Mouse (Mus musculus): ENCODE measurements at regions not wholly inside any gene's neighbourhood (a gene's known extent, or its start where the extent isn't known, plus 50 kb on each side); places are given as distances from the start of the nearest gene placed in this dataset.
A peak's percentile ranks its signal among the peaks of the same experiment; 100 is the strongest.

DNA sequence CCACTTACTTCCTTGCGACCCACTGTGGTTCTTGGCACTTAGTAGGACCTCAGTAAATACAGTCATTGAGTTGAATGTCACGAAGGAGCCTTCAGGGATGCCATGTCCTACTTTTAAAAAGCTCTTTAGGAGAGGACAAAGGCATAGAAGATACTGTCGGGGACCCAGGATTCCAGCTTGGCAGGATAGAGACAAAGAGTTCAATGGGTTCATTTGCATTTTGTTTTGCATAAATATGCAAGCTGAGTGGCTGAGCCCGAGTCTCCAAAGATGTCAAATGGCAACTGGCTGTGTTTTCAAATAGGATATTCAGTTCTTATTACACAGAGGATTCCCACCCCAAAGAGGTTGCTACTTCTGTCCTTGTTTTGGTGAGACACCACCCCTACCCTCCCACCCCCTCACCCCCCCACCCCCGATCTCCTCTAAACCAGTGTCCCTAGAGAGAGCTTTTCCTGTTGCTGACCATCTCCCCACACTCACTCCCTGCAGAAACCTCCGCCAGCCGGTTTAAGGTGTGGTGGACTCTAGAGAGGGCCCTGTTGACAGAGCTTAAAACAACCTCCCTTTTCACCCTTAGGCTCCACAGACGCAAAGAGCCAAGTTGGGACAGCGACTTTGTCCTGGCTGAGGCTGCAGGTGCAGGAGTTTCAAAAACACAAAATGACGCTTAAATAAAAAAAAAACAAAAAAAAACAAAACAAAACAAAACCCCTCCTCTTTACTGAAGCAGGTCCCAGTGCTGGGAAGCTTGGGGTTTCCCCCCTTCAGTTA, 57.9 kb downstream of the Sox9 start:
- no peak for DNase-seq

DNA sequence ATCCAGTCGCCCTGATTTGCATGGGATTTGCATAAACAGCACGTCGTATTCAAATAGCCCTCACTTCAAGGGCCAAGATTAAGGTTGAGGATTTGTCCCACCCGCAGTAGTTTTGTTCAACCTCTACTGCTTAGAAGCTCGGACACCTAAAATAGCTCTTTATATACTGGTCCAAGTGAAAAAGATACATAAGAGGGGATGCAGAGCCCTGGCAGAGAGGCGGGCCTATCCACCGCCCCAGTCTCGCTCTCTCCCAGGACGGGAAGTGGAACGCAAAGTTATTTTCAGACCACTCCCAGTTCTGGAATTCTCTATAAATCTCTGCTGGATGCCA, 58.4 kb downstream of the Sox9 start:
- DNase-seq: no peak

DNA sequence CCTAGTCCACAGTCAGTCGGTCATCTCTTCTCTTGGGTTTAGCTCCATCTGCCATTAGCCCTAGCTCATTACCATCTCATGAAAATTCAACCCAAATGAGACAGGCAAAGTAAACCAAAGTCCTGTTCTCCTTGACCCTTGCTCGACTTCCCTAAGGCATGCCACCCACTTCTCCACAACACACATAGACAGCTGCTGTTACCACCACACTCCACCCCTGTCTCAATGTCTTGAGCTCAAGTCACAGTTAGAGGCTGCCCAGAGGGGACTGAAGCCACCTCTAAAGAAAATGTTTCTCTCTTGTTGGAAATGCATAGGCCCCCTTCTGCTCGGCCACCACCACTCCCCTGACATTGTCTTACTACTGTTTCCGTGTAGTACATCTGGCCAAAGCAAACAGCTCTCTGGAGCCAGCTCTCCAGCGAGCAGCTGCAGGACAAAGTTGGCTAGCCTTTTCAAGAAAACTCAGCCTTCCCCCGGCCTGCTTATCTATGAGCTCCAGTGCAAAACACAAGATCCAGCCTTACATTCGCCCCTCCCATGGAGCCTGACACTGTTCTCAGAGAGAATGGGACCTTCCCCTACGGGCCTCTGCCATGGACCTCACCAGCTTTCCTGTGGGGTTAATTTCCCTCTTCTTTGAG, 62.4 kb downstream of the Sox9 start:
- DNase-seq: peak; percentile 25 to 26

DNA sequence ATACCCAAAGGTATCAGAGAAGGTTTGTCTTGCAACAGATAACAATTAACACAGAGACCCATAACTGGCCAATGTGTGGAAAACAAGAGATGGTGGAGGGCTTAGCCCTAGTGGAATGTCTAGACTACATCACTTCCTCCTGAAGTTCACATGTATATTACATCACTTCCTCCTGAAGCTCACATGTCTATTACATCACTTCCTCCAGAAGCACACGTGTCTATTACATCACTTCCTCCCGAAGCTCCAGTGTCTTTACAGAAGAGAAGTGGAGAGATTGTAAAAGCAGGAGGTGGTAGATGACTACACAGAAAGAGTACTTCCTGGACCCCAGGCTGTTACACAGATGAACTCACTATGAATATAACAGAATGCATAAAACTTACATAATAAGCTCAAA, 65.1 kb downstream of the Sox9 start:
- DNase-seq: no peak

DNA sequence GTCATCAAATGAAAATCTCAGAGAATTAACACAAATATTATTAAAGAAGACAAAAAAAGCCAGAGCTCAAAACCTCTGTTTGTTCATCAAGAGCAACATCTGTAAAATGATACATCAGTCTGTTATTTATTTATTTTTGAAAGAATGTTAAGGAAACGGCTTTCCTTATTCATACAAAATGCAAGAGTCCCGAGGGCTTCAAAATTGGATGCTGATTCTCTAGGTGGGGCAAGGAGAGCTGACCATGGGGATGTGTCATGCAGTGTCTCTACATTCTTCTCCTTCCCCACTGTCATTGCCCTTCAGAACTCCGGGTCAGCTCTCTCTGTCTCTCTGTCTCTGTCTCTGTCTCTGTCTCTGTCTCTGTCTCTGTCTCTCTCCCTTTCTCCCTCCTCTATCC, 65.8 kb downstream of the Sox9 start:
- DNase-seq: no peak

DNA sequence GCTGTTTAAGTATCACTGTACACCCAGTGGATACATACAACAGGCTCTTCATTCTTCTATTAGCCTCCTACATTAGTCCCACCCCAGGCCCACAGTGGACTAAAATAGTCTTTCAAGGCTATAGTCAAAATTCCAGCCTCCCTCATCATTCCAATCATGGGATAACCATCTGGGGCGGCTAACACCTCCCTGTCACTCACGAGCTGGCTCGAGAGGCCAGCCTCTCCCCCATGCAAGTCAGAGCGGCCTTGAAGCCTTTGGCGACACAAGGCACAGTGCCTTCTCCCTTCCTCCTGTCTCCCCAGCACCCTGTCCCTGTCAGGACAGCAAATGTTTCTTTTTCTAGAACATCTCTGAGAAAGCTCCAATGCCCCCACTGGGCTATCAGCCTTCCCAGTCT, 68.0 kb downstream of the Sox9 start:
- DNase-seq: no peak

DNA sequence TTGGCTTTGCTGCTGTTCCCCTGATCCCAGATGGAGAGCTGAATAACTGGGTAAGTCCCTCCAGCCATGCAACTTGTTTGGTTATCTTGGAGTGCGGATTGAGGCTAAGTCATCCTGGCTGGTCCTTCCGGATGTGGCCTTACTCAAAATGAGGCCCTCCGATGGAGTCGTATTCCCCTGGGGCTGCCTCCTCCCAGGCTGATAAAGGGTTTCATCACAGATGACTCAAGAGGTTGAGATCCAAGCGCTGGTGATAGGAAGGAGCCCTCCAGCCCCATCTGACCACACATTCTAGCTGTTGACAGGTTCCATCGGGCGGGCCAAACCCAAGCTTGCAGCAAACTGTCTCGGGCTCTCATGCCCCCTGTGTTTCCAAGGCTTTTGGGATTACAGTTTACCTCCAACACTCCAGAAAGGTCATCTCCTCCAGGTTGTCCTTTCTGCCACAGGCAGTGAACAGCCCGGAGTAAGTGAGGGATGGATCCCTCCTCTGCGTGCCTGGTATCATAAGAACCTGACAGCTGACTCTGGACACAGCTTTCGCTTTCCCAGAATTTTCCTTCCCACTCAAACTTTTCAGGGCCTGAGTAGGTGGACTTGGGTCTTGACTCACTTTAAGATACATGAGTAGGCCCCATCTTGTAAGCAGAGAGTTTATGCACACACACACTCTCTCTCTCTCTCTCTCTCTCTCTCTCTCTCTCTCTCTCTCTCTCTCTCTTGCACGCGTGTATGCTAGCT, 68.7 kb downstream of the Sox9 start:
- no peak for DNase-seq

DNA sequence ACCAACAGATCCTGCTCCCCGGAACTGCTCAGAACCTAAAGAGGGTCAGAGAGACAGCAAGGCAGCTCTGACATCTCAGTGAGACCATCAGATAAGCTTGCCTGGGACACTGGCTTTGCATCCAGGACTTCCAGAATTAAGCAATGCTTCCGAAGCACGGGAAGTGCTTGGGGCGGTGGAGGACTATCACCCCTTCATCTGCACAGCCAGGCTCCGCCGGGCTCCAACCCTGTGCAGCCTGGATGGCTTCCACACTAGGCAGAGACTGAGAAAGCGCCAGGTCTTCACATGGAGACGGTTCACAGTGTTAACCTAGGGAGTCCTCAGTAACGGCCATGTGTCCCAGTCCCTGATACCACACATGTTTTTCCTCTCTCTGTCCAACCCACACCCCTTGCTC, 69.3 kb downstream of the Sox9 start:
- no peak for DNase-seq

DNA sequence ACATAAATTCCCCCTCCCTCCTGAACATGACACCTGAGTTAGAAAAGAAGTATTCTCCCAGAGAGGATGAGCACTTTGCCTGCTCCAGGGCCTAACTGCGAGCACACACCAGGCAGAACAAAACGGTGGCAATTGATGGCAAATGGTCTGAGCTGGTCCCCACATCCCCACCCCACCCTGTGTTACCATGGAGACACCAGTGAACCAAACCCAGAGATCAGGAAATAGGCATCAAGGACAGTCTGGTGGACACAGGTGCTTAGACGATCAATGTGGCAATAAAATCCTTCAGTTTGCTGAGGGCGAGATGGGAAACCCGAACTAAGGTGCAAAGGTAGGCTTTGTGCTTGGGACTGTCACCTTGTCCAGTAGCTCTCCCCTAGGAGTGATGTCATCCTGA, 74.0 kb downstream of the Sox9 start:
- DNase-seq: no peak

DNA sequence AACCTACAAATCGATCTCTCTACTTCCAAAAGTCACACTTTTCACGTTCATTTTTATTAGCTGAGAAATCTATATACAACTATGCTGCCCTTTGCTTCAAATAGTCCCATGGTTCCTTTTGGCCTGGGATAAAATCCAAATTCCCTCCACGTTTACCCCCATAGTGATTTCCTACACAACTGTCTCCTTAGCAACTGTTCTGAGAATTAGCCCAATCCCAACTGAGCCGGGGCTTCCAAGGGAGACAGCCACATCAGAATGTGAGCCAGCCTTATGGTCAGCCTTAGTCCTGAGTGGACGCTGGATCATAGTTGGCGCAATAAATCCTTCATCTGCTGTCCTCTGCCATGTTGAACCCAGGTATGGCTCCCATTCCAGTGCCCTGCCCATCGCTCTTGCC, 77.3 kb downstream of the Sox9 start:
- no peak for DNase-seq

DNA sequence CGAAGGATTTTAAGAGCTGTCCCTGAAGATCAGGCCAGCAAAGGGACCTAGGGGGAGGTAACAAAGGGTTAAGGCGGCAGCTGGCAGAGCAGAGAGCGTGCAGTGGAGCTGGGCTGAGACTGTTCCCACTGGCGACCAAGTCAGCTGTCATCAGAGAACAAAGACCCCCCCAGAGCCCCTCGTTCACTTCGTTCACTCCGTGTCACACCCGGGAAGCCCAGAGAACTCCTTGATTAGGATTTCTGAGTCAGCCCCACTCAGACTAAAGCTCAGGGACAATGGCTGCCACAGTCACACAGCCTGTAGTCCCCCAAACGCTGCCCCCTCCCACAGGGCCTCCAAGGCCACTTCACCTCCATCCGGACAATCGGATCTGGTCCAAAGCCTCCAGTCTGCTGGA, 78.8 kb downstream of the Sox9 start:
- DNase-seq: no peak

DNA sequence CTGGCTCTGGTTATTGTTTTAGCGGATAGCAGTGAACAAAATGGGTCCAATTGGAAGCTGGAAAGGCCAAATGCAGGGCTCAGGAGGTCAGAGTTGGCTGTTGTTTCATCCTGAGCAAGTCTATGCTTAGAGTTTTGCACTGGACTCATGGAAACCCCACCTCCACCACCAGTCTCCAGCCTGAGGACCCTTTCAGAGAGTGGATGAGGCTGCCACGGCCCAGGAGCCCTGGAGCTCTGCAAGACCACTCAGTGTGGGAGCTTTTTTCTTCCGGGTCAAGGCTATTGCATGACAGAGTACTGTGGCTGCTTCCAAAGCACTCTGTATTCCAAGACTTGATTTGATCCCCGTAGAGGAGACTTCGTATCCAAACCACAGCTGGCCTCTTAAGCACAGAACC, 79.2 kb downstream of the Sox9 start:
- no peak for DNase-seq

DNA sequence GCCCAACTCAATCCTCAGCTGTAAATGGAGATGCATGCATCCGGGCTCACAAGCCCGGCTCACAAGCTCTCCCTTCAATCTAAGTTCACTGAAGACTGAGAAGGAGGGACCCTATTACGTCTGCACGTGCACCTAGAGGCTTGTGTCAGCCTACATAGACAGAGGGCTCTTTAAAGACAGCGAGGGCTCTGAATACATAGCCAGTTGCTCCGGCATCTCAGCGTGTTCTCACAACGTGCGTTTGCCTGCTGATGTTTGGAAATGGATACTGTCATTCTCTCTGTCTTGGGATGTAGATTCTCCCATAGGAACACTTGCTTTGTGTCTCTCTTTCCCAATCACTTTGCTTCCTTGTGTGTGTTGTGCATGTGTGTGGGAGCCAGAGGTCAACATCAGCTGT, 83.8 kb downstream of the Sox9 start:
- DNase-seq: no peak

DNA sequence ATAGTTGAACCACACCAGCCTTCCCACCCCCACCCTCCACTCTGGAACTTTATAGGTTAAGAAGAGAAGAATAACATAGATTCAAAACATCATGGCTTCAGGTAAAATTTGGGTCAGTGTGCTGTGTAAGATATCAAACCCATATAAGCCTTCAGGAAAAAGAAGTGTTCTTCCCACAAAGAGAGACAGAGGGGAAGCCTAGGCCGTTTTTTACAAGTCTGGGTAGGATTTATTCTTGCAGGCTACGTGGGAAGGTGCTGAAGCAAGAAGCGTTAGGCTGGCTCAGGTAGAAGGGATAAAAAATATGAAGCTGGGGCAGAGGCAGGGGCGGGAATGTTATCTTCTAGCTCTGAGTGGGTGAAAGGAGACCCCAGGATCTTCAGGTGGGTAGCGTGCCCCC, 87.5 kb downstream of the Sox9 start:
- no peak for DNase-seq

DNA sequence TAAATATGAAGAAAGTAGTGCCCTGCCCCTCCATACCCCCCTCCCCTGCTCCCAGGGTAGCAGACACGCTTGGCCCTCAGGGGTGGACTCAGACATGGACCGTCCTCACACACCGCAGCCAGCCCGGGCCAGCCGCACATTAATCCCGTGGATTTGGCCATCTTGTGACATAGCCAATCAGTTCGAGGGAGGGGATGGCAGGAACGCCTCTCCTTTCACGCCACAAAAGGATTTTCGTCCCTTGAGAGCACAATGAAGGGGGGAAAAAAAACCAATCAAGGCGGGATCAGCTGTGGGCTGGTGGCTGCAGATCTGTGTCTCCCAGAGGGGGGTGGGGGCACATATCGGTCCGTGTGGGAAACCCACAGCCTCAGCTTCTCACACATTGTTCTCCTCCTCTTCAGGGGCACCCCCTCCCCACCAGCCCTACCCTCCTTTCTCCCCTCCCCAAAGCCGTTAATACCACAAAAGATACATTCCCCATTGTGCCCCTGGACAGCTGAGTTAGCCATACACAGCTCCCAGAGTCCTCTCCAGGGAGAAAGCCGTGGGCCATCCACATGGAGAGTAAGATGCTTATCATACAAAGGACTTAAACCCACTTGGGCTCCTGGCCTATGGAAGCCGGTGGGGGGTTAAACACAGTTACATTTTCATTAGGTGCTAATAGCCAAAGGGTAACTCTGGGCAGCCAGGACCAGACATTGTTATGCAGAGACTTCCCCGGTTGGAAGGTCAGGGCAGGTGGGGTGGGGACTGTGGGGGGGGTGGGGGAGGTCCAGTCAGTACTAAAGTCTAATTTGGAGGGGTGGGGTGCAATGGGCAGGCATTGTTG, 88.4 kb downstream of the Sox9 start:
- peak; percentile 20 to 49 for DNase-seq

DNA sequence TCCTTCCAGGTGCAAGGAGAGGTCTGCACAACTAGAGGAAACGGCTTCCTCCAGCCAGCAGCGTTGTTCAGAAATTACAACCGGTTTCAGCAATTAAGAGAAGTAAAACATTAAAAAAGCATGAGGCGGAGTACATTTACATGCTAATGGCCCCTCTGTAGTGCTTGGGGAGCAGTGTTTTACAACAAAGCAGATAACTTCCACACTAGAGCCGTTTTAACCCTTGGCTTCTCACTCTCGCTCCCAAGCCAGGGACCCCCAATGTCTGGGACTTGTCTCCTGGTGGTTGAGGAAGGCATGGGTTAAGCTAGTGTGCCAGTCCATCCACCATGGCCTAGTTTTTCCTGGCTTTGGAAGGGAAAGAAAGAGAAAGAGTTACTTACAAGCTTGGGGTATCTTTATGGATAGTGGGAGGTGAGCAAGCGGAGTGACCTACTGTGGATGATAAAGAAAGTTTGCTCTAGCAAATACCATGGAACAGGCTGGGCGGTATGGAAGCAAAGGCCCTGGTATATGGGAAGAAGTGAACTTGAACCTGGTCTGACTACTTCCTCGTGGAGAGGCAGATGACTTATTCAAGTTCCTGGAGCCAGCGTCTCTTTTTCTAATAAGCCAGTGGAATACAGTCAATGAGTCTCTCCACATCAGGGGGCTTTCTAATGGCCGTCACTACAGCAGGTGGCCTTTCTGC, 90.8 kb downstream of the Sox9 start:
- DNase-seq: peak in 1 of 2 experiments; percentile 23

DNA sequence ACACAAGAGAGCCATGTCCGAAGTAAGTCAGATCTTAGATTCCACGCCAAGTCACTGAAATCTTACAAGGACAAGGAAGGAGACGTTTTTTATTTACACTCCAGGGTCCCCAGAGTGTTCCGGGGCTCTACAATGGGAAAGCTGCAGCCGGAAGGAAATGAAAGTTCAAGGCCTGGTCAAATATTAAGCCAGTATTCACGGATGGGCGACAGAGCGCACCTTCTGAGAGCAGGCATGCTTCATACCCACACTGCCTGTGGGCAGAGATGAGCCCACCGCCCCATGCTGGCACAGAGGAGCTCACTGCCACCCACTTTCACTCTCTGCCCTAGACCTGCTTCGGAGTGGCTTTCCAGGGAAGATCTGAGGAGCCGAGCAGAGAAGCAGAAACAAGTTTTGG, 92.2 kb downstream of the Sox9 start:
- peak; percentile 53 to 71 for DNase-seq

DNA sequence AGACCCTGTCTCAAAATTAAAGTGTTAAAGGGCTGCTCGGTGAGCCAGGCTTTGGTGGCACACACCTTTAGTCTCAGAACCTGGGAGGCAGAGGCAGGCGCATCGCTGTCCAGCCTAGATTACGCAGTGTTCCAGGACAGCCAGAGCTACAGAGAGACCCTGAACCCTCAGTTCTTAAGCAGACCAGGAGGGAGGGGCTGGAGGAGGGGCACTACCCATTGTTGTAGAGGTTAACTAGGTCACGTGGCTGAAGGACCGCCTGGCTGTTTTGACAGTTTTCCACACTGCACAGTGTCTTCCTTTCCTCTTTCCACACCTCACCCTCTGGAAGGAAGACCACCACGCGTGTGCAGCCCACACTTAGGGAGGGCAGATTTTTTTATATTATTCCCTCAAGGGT, 94.2 kb downstream of the Sox9 start:
- no peak for DNase-seq

DNA sequence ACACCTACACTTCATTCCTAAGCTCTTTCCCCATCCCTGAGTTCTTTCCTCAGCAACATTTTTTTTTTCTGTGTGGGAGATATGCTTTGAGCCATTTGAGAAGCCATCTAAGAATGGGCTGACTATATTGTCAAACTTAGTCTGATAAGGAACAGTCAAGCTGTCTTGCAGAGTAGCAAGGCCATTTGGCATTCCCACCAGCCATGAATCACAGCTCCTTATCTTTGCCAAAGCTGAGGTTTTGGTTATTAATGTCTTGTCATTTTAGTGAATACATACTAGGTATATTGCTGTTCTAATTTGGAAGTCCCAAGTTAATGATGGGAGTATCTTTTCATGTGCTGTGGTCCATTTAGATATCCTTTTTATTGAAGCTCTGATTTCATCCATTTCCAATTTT, 96.4 kb downstream of the Sox9 start:
- DNase-seq: no peak

DNA sequence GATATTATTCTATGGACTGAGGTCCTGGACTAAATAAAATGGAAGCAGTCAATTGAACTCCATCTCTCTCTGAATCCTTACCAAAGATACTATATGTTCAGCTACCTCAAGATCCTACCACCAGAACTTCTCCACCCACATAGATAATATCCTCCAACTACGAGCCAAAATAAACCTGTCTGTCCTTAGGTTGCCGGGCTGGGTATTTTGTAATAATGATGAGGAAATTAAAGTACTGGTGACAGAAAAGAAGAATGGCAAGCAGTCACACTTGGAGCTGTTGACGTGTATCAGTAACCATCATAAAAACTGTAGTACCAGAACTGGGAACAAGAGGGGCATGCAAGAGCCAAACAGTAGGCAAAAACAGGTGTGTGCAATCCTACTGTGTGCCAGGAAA, 98.7 kb downstream of the Sox9 start:
- no peak for DNase-seq

DNA sequence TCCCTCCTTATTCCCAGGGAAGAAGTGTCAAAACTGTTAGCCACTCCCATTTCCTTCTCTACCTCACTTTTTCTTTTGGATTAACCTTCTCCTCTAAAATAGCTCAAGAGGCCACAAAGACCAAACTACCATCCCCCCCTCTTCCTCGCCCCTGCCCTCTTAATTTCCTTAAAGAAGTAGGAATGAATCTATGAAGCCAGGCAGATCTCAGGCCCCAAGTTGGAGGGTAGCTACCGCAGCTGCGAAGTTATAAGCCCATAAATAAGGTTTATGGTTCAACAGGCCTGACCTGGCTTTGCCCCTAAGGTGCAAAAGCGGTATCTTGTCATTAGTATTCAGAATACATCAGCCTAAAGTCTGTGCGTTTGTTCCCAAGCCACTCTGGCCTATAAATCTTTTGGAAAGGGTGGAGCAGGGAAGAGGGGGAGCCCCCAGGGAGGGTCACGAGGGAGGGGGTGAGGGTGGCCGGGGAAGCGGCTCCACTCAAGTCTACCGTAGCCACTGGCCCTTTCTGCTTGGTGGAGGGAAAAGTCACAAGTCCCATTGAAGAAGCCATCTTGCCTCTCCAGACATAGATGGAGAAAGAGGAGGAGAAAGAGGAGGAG, 103.4 kb downstream of the Sox9 start:
- peak in 1 of 2 experiments; percentile 29 for DNase-seq

DNA sequence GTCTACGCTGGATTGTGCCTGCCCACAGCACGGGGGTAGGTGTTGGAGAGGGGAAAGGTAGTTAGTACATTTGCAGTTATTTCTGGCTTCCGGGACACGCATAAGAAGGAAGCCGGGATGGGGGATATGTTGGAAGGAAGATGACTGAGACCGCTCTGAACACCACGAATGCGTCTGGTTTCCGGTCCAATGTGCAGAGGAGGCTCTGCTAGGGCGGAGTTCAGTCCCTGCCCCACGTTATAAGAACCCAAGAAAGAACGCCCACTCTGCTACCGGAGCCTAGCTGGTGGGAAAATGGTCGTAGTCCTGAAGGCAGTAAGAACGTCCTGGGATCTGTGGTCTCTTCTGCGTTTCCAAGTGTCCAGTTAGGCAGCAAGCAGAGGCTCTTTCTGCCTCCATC, 104.1 kb downstream of the Sox9 start:
- peak in 1 of 2 experiments; percentile 19 for DNase-seq
